Mouse (Mus musculus): Measurements from ENCODE around the gene Slc38a3. TPM values are rescaled to one million over a fixed set of nuclear protein-coding genes. Genes with fewer than 3 reads are reported as not detected.
A peak's percentile ranks its signal among the peaks of the same experiment; 100 is the strongest.
"Not testable (repeated sequence)": the region's sequence is repeated elsewhere in the genome, so short reads cannot be mapped to it uniquely, and the experiment has no call there.

Slc38a3 gene
- polyA plus RNA-seq, 1 experiment from 2014 or later: 43.3 TPM

DNA sequence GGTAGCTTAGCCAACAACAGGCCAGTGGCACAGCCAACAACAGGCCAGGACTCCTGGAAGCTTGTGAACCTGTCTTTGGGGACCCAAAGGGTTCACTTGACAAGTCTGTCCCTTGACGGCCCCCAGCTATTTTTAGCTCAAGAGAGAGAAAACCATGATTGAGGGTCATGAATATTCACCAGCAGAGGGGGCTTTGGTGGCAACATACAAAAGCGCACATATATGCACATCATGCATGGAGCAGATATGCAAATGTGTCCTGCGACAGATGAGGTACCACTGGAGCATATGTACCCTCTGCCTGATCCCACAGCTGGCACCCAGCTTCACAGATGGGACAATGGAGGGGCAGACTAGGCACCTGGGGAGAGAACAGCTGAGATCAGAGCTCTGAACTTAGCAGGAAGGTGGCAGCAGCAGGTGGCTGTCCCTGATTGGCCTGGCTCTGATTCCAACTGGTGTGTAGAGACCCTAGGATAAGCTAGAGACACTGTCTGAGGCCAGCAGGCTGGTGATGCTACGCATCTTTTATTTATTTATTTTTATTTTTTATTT is 24.2 kb upstream of the Slc38a3 start:
- Histone ChIP-seq H3K27ac (replicated peaks) (no peak overlapping the region), H3K4me1 (replicated peaks) (peaks cover 48% of the 10 kb centered on the region), H3K9me3 (no peaks in the 10 kb centered on the region), H3K4me3 (no peak overlapping the region), H3K9ac (no peak overlapping the region), H3K36me3 (peaks cover 26% of the 10 kb centered on the region), H3K27me3 (no peaks in the 10 kb centered on the region), H3K4me2 (no peak overlapping the region)
- ATAC-seq (ENCODE audit: low FRiP score, low read depth): no peak
- 43% methylated on average over 4 of the region's 4 CpGs for WGBS

DNA sequence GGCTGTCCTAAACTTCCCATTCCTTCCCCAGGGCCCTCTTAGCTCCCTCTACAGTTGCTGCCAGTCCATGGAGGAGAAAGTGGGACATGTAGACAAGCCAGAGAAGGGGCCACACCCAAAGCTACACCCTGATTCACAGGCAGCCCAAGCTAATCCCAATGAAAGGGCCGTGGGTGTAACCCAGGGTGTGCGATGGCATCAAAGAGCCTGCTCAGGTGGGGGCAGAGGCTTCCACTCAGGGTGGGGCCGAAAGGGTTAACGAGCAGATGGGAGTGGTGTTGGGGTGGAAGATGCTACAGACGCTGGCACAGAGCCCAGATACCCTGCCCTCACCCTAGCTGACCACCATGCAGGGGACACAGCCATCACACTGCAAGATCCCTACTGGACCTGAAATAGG is 23.5 kb upstream of the Slc38a3 start:
- WGBS: 80% methylated on average over 5 of the region's 5 CpGs
- Histone ChIP-seq H3K4me1 (replicated peaks) (peaks cover 41% of the 10 kb centered on the region), H3K27me3 (no peaks in the 10 kb centered on the region), H3K9ac (no peak overlapping the region), H3K9me3 (no peaks in the 10 kb centered on the region), H3K36me3 (peaks cover 26% of the 10 kb centered on the region), H3K4me2 (no peak overlapping the region), H3K4me3 (no peak overlapping the region), H3K27ac (replicated peaks) (no peak overlapping the region)
- no peak for ATAC-seq (ENCODE audit: low FRiP score, low read depth)

DNA sequence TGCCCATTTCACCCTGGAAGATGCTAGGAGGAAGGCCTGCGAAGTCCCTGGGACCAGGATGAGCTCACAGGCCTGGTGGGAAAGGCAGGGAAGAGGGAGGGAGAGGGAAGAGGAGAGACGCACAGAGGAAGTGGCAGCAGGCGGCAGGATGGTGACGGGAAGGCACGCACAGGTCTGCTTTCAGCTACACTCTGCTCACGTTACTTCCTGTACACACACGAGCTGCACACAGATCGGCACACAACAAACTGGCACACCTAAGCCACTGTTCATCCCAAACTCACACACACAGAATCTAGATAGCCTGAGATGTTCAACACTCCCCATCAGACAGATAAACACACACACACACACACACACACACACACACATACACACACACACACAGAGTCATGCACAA is 21.1 kb upstream of the Slc38a3 start:
- no peak overlapping the region for H3K4me3 ChIP-seq
- no peaks in the 10 kb centered on the region for H3K9me3 ChIP-seq
- H3K36me3 ChIP-seq: peaks cover 26% of the 10 kb centered on the region
- no peak overlapping the region for H3K4me2 ChIP-seq
- no peak overlapping the region for H3K9ac ChIP-seq
- no peaks in the 10 kb centered on the region for H3K27me3 ChIP-seq
- no peak for ATAC-seq (ENCODE audit: low FRiP score, low read depth)
- WGBS: 82% methylated on average over 8 of the region's 8 CpGs
- H3K4me1 ChIP-seq (replicated peaks): peaks cover 23% of the 10 kb centered on the region
- no peak overlapping the region for H3K27ac ChIP-seq (replicated peaks)

DNA sequence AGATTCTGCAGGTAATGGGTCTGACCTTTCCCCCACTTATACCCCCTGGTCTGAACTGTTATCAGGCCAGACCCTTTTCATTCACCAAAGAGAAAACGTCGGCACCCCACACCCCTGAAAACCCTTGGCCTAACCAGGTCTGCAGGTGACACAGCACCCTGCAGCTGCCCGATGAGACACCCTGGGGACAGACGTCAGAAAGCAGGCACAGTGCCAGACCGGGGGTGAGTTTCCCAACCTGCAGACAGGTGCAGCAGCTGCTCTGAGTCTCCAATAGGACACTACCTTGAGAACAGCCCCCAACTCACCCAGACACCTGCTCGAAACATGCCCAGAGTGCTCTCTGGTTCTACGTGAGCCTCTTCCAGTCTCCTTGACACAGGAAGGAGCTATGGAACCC is 19.6 kb upstream of the Slc38a3 start:
- Histone ChIP-seq H3K4me3 (no peak overlapping the region), H3K4me1 (replicated peaks) (peaks cover 13% of the 10 kb centered on the region), H3K27me3 (no peaks in the 10 kb centered on the region), H3K9ac (no peak overlapping the region), H3K27ac (replicated peaks) (no peak overlapping the region), H3K9me3 (no peaks in the 10 kb centered on the region), H3K36me3 (peaks cover 30% of the 10 kb centered on the region), H3K4me2 (no peak overlapping the region)
- no peak for ATAC-seq (ENCODE audit: low FRiP score, low read depth)
- 74% methylated on average over 7 of the region's 7 CpGs for WGBS

DNA sequence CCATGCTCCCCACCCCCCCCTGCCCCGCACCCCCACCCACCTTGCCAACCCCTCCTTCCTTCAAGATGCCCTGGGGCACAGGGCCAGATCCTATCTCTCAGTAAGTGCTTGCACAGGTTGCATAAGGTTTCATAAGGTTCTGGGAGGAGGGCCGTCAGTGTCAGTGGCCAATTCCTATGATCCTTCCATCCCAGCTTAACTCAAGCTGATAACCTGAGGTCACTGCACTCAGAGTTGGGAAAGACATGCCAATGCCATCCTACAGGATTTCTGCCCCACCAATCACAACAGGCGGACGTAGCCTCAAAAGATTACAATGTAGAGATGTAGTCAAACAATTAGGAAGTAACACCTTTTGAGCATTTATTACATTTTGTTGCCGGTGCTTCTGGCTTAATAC is 19.1 kb upstream of the Slc38a3 start:
- H3K9me3 ChIP-seq: no peaks in the 10 kb centered on the region
- H3K4me1 ChIP-seq (replicated peaks): peaks cover 8% of the 10 kb centered on the region; the same call in 1 of the 2 replicates
- H3K36me3 ChIP-seq: peaks cover 31% of the 10 kb centered on the region
- H3K4me2 ChIP-seq: no peak overlapping the region
- no peak overlapping the region for H3K9ac ChIP-seq
- no peak overlapping the region for H3K4me3 ChIP-seq
- ATAC-seq (ENCODE audit: low FRiP score, low read depth): no peak
- 86% methylated on average over 5 of the region's 5 CpGs for WGBS
- no peaks in the 10 kb centered on the region for H3K27me3 ChIP-seq
- no peak overlapping the region for H3K27ac ChIP-seq (replicated peaks)

DNA sequence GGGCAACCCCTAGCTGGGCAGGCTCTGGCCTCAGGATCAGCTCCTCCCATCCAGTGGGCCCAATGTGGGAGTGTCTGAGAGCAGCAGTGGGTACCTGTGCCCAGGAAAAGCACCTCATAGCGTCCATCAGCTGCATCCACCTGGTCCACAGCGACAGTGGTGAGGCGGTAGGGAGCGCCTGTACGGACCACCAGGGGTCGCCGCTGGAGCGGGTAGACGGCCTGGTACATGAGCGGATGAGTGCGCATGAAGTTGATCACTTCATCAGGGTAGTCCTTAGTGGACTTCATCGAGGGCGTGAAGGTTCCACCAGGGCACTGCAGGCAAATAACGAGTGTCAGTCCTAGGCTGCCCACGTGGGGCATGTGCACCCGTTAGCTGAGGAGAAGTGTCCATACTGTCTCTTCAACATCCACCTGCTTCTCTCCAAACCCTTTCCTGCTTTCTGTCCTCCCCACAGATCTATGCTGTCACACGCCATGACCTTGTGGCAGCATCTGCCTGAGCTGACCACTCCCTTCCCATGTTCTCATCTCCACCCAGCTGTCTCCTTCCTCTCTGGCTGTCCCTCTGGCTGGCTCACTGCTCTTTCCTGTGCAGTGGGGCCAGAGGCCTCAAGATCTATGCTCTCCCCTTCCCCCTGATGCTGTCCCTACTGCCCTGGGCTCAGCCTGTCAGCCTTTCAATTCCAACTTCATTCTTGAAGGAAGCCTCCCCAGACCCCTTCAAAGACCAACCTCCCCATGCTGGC is 16.1 kb upstream of the Slc38a3 start:
- peaks cover 15% of the 10 kb centered on the region for H3K36me3 ChIP-seq
- WGBS: 30% methylated on average over 17 of the region's 17 CpGs

DNA sequence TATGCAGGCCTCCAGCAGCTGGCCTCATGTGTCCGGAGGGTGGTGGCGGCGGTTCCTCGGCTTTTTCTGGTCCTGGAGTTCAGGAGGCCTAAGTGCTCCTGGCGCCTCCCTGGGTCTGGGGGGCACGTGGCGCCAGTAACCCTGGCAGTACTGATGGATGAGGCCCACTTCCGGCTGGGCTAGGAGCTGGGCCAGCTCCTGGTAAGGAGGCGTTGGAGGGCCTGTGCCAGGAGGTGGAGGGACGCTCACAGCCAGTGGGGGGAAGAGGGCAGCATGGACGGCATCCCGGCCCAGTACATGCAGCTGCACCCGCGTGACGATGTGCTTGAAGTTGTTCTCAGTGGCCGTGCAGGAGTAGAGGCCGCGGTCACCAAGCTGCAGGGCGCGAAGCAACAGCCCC is 13.1 kb upstream of the Slc38a3 start:
- Histone ChIP-seq H3K36me3 (peaks cover 5% of the 10 kb centered on the region; the same call in 1 of the 2 replicates), H3K27ac (replicated peaks) (no peak overlapping the region), H3K9me3 (no peaks in the 10 kb centered on the region), H3K4me3 (no peak overlapping the region), H3K4me2 (no peak overlapping the region), H3K4me1 (replicated peaks) (peaks cover 3% of the 10 kb centered on the region; the same call in 1 of the 2 replicates), H3K9ac (no peak overlapping the region), H3K27me3 (peaks cover 3% of the 10 kb centered on the region)
- no peak for ATAC-seq (ENCODE audit: low FRiP score, low read depth)
- WGBS: 89% methylated on average over 20 of the region's 20 CpGs

More for the DNA sequence above, 16.1 kb upstream of the Slc38a3 start:
- no peaks in the 10 kb centered on the region for H3K4me1 ChIP-seq (replicated peaks)
- no peaks in the 10 kb centered on the region for H3K27me3 ChIP-seq
- no peaks in the 10 kb centered on the region for H3K9me3 ChIP-seq
- no peak overlapping the region for H3K4me3 ChIP-seq
- no peak overlapping the region for H3K4me2 ChIP-seq
- no peak overlapping the region for H3K27ac ChIP-seq (replicated peaks)
- peak; percentile 55; the same call in 1 of the 2 replicates for ATAC-seq (ENCODE audit: low FRiP score, low read depth)
- no peak overlapping the region for H3K9ac ChIP-seq

DNA sequence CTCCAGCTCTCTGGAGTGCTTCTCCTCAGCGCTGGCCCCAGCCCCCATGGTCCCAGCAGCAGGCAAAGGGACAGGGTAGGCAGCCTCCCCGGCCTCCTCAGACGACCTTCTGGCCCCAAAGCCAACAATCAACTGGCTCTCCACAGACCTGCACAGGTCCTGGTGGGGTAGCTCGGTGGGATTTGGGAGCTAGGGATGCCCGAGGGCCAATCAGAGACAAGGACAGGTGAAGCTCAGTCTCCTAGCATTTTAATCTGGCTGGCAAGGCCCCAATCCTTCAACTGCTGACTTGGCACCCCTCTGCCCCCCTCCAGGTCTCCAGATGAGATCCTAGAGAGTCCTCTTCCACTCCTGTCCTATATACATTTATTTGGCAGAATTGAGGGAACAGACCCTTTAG is 10.2 kb upstream of the Slc38a3 start, which contains the start of gene Gnat1:
TSS of gene Gnat1 (minus strand) at position 212 of the 400 bp plus-strand sequence.
- peaks cover 5% of the 10 kb centered on the region; the same call in 1 of the 2 replicates for H3K36me3 ChIP-seq
- no peak for ATAC-seq (ENCODE audit: low FRiP score, low read depth)
- H3K4me3 ChIP-seq: no peak within 1 kb of the TSS
- no peak within 1 kb of the TSS for H3K27ac ChIP-seq (replicated peaks)
- H3K27me3 ChIP-seq: peaks cover 27% of the 10 kb centered on the region
- peaks cover 23% of the 10 kb centered on the region for H3K4me1 ChIP-seq (replicated peaks)
- no peaks in the 10 kb centered on the region for H3K9me3 ChIP-seq
- H3K9ac ChIP-seq: no peak within 1 kb of the TSS
- 41% methylated on average over 5 of the region's 5 CpGs for WGBS
- no peak within 1 kb of the TSS for H3K4me2 ChIP-seq

DNA sequence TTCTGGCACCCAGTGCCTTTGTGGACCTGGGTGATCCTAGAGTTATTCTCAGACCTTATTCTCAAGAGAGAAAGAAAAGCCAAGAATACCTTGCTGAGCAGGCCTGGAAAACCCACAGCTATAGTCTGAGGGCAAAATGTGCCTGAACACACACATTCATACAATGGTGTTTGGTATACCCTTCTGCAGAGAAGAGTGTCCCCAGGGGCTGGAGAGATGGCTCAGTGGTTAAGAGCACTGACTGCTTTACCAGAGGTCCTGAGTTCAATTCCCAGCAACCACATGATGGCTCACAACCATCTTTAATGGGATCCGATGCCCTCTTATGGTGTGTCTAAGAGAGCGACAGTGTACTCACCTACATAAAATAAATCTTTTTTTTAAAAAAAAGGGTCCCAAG is 9.5 kb upstream of the Slc38a3 start:
- no peak for ATAC-seq (ENCODE audit: low FRiP score, low read depth)
- no peak overlapping the region for H3K4me3 ChIP-seq
- H3K4me1 ChIP-seq (replicated peaks): peaks cover 23% of the 10 kb centered on the region
- H3K27me3 ChIP-seq: peaks cover 27% of the 10 kb centered on the region
- 0 out of 2 replicates have a peak, but pooled peaks cover under 1% of the 10 kb centered on the region for H3K36me3 ChIP-seq
- H3K9ac ChIP-seq: no peak overlapping the region
- WGBS: 99% methylated on average over 2 of the region's 2 CpGs
- no peak overlapping the region for H3K4me2 ChIP-seq
- H3K9me3 ChIP-seq: no peaks in the 10 kb centered on the region
- H3K27ac ChIP-seq (replicated peaks): no peak overlapping the region

DNA sequence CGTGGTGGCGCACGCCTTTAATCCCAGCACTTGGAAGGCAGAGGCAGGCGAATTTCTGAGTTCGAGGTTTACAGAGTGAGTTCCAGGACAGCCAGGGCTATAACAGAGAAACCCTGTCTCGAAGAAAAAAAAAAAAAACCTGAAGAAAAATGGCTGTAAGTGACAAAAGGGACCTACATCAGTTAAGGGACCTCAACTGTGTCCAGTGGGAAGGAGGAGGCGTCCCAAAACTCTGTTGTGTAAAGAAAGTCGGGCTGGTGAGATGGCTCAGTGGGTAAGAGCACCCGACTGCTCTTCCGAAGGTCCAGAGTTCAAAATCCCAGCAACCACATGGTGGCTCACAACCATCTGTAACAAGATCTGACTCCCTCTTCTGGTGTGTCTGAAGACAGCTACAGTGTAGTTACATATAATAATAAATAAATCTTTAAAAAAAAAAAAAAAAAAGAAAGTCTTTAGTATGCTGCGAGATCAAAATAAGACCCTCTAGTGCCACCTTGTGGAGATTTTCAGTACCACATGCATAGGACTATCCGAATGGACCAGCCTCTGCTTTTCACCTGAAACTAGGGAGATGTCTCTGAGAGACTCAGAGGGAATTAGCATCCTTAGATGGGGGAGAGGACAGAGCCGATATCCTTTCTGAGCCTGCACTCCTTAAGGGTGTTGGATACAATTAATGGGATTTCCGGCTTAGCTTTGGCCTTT is 8.6 kb upstream of the Slc38a3 start:
- ATAC-seq (ENCODE audit: low FRiP score, low read depth); H3K27ac ChIP-seq (replicated peaks); H3K4me3 ChIP-seq; H3K9me3 ChIP-seq; H3K4me2 ChIP-seq; H3K9ac ChIP-seq; H3K36me3 ChIP-seq: not testable (repeated sequence)
- peaks cover 27% of the 10 kb centered on the region for H3K27me3 ChIP-seq
- WGBS: 40% methylated on average over 14 of the region's 14 CpGs
- peaks cover 23% of the 10 kb centered on the region for H3K4me1 ChIP-seq (replicated peaks)

DNA sequence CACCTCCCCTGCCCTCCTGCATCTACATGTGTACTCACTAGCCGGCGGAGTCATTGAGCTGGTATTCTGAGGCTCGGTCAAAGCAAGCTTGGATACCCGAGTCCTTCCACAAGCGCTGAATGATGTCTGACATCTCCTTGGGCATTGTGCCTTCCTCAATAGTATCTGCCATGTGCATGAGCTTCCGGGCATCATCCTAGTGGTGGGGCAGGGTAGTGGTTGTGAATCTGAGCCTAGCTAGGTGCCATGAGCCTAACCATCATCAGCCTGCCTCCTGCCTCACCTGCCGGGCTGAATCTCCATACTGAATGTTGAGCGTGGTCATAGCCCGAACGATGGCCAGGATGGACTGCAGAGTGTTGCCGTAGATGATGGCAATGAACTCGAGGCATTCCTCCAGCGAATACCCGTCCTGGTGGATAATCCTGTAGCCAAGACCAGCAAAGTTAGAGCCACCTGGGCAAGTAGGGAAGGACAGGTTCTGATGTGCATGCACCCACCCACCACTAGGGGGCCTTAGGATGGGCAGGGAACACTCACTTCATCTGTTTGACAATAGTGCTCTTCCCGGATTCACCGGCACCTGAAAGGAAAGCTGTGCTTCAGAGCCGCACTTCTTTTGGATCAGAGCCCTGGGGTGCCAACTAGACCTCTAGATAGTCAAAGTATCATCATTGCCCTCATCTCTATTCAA is 7.9 kb upstream of the Slc38a3 start:
- Histone ChIP-seq H3K9ac (no peak overlapping the region), H3K4me1 (replicated peaks) (peaks cover 23% of the 10 kb centered on the region), H3K27ac (replicated peaks) (no peak overlapping the region), H3K4me2 (peak overlapping the region; percentile 70; the same call in 1 of the 2 replicates), H3K9me3 (no peaks in the 10 kb centered on the region), H3K4me3 (0 out of 2 replicates have a peak overlapping the region, but pooled peaks have one; percentile 36), H3K27me3 (peaks cover 27% of the 10 kb centered on the region), H3K36me3 (no peaks in the 10 kb centered on the region)
- ATAC-seq (ENCODE audit: low FRiP score, low read depth): no peak
- 18% methylated on average over 17 of the region's 17 CpGs for WGBS
